Mouse (Mus musculus) gastrocnemius, postnatal 14 days (tissue): ENCODE measurements around the gene Fam151a. TPM values are rescaled to one million over a fixed set of nuclear protein-coding genes. Genes with fewer than 3 reads are reported as not detected.
"Not testable (repeated sequence)": the region's sequence is repeated elsewhere in the genome, so short reads cannot be mapped to it uniquely, and the experiment has no call there.

Source experiments
- DNase-seq: peaks from one replicate; pipeline ENCODE4 v3.0.0; 2021; ENCODE audit warnings: mixed read lengths
- intact Hi-C: fragments of 180-260 bp; cut with DNase I; formaldehyde crosslinking; loops from one replicate; pipeline ENCODE4 v1.15.1; 2025; ENCODE audit warnings: low total_unique reads
- total RNA-seq, 2 experiments: library from RNA; stranded (reverse); gene quantifications; 2 replicates each; pipeline ENCODE4 v1.2.3; 2021

Fam151a gene
- total RNA-seq, 2 experiments from 2014 or later: not detected

- intact Hi-C loops: no loop called here
- DNase-seq: no peak
These were observed 35.6 kb downstream of the Fam151a start for GRCm38 (mm10) chr4:106769306-106769705.

GRCm38 (mm10) chr4:106772558-106772957 lies 38.9 kb downstream of the Fam151a start:
- intact Hi-C loops: no loop called here

GRCm38 (mm10) chr4:106775767-106776166 lies 42.1 kb downstream of the Fam151a start:
- DNase-seq, intact Hi-C loops: not testable (repeated sequence)

More at GRCm38 (mm10) chr4:106772558-106772957, 38.9 kb downstream of the Fam151a start:
- DNase-seq: no peak

- intact Hi-C loops: no loop called here
These were observed 43.3 kb downstream of the Fam151a start for GRCm38 (mm10) chr4:106776998-106777397.

GRCm38 (mm10) chr4:106778116-106778788 lies 44.6 kb downstream of the Fam151a start:
- peak; percentile 98 for DNase-seq

More at GRCm38 (mm10) chr4:106776998-106777397, 43.3 kb downstream of the Fam151a start:
- DNase-seq: no peak

GRCm38 (mm10) chr4:106780045-106780444 lies 46.4 kb downstream of the Fam151a start:
- intact Hi-C loops: no loop called here
- no peak for DNase-seq

More at GRCm38 (mm10) chr4:106778116-106778788, 44.6 kb downstream of the Fam151a start:
- intact Hi-C loops: no loop called here

GRCm38 (mm10) chr4:106783137-106783536 lies 49.4 kb downstream of the Fam151a start:
- intact Hi-C loops: no loop called here
- no peak for DNase-seq

GRCm38 (mm10) chr4:106784806-106785205 lies 51.1 kb downstream of the Fam151a start:
- no peak for DNase-seq
- intact Hi-C loops: no loop called here

GRCm38 (mm10) chr4:106785345-106785744 lies 51.7 kb downstream of the Fam151a start:
- DNase-seq: no peak
- intact Hi-C loops: no loop called here

GRCm38 (mm10) chr4:106785753-106786540 lies 52.3 kb downstream of the Fam151a start:
- DNase-seq: peak; percentile 43
- intact Hi-C loops: no loop called here

GRCm38 (mm10) chr4:106787830-106788229 lies 54.1 kb downstream of the Fam151a start:
- peak; percentile 49 for DNase-seq

GRCm38 (mm10) chr4:106788627-106789026 lies 54.9 kb downstream of the Fam151a start:
- intact Hi-C loops: no loop called here
- DNase-seq: no peak

More at GRCm38 (mm10) chr4:106787830-106788229, 54.1 kb downstream of the Fam151a start:
- intact Hi-C loops: no loop called here

GRCm38 (mm10) chr4:106789705-106790104 lies 56.0 kb downstream of the Fam151a start:
- intact Hi-C loops: no loop called here
- DNase-seq: no peak

- DNase-seq, intact Hi-C loops: not testable (repeated sequence)
These were observed 56.5 kb downstream of the Fam151a start for GRCm38 (mm10) chr4:106790218-106790617.

- no peak for DNase-seq
- intact Hi-C loops: no loop called here
These were observed 57.2 kb downstream of the Fam151a start for GRCm38 (mm10) chr4:106790938-106791337.

- DNase-seq: no peak
- intact Hi-C loops: no loop called here
These were observed 58.6 kb downstream of the Fam151a start for GRCm38 (mm10) chr4:106792276-106792675.

GRCm38 (mm10) chr4:106793826-106794225 lies 60.1 kb downstream of the Fam151a start:
- intact Hi-C loops, DNase-seq: not testable (repeated sequence)

GRCm38 (mm10) chr4:106794247-106794646 lies 60.6 kb downstream of the Fam151a start:
- intact Hi-C loops: no loop called here
- DNase-seq: no peak

- intact Hi-C loops: no loop called here
- no peak for DNase-seq
These were observed 61.6 kb downstream of the Fam151a start for GRCm38 (mm10) chr4:106795289-106795688.
